Mouse (Mus musculus): ENCODE results near the gene Gm45062.

Gm45062 gene

DNA sequence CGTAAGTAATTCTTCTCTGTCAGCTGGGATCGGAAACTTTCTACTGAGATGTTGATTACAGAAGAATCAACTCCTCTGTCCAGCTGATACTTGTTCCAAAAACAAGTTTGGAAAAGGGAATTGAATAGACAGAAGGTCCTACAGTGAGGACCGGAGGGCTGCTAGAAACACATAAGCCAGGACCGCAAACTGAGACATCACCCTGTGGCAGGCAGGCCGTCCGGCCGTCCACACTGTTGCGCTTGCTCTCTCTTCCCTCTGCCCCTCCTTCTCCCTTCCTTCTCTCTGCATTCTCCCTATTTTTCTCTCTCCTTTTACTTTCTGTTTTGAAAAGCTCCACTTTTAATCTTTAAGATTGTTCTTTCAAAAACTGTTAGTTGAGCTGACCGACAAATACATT, 332.4 kb downstream of the Gm45062 start:
- no peak for DNase-seq (ENCODE audit: low read depth in 1 of 2, low spot score in 2 of 2)

DNA sequence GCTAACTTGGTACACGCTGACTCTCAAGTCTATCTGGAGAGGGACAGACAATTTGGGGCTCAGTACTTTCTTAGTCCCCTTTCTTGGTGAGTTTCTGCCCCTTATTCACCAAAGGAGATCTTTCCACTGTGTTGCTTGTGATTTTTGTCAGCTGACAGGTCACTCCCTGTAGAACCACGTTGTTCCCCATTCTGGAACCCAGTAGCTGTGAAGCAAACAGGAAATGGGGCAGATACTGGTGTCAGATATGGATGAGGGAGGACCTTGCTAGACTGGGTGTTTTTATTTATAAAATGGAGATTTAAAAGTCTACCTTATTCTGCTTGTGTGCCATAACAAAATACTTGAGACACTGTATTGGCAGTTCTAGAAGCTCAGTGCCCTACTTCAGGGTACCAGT, 358.1 kb downstream of the Gm45062 start:
- no peak for DNase-seq (ENCODE audit: low read depth in 1 of 2, low spot score in 2 of 2)

DNA sequence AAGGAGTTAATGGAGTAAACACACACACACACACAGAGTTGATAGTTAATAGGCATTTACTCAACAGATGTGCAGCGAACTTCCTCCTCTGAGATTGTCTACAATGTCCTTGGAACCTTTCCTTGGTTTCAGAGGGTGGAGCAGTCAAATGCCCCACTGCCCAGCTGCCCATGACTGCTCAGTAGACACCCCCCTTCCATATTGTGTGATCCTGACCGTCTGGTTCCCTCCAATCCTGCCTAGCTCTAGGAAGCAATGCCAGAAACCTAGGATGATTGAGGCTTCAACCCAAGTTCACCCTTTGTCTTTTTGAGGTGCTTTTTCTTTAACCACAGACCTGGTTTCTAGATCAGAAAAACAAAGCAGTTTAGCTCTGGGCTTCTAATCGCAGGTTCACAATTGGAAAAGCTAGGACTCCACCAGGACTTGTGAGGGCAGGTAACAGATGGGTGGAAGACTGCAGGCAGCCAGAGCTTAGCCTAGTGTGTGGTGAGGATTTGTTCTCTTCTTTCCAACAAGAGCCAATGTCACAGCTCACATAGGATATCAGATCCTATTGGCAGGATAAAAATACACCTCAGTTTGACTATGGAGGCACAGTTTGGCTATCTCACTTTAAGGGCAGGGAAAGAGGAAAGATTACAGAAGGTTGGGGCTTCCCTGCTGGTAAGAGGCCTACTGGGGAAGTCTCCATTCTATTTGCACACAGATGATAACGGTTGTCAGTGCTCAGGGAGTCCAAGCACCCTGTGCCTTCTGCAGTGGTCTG, 360.5 kb downstream of the Gm45062 start:
- no peak for DNase-seq (ENCODE audit: low read depth in 1 of 2, low spot score in 2 of 2)

- DNase-seq (ENCODE audit: low read depth in 1 of 2, low spot score in 2 of 2), result no peak
Observed at GRCm38 (mm10) chr6:8623045-8623444, 363.8 kb downstream of the Gm45062 start.

GRCm38 (mm10) chr6:8628226-8628625, 369.0 kb downstream of the Gm45062 start:
- DNase-seq (ENCODE audit: low read depth in 1 of 2, low spot score in 2 of 2), result no peak

- DNase-seq (ENCODE audit: low read depth in 1 of 2, low spot score in 2 of 2), result no peak
Observed at GRCm38 (mm10) chr6:8628715-8629267, 369.5 kb downstream of the Gm45062 start.

DNA sequence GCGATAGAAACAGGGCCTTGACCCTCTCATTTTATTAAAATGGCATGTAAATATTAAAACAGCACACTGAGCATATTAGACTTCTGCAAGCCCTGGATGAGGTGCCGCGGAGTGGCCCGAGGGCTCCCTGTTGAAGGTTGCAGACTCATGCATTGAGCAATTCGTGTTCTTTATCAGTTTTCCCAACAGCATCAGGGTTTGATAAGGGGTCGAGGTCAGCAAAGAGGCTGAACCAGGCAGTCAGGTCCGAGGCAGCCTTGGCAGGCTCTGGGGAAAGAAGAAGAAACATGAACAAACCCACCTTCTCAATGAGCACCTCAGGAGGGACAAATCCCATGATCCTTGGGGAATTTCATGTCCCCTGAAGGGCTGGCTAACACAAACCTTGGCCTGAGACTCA, 371.3 kb downstream of the Gm45062 start:
- DNase-seq (ENCODE audit: low read depth in 1 of 2, low spot score in 2 of 2), result no peak

DNA sequence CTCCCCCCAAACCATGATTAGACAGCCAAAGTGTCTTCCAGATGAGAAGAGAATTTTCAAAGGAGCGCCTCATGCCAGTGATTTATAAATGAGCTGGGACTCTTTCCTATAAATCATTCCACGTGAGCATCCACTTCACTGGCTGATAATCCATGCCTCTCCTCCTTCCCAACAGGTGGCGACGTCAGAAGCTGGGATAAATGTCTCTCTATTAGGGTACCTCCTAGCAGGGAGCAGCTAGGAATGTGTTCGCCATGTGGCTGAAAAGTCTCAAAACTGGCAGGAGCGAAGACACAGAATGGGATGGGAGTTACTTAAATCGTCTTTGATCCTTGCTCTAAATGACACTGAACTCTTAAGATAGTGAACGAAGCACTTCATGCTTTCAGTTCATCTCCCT, 372.1 kb downstream of the Gm45062 start:
- DNase-seq (ENCODE audit: low read depth in 1 of 2, low spot score in 2 of 2), result no peak

GRCm38 (mm10) chr6:8631986-8632632, 372.9 kb downstream of the Gm45062 start:
- no peak for DNase-seq (ENCODE audit: low read depth in 1 of 2, low spot score in 2 of 2)

- DNase-seq (ENCODE audit: low read depth in 1 of 2, low spot score in 2 of 2), result no peak
Observed at GRCm38 (mm10) chr6:8632701-8633100, 373.5 kb downstream of the Gm45062 start.

DNA sequence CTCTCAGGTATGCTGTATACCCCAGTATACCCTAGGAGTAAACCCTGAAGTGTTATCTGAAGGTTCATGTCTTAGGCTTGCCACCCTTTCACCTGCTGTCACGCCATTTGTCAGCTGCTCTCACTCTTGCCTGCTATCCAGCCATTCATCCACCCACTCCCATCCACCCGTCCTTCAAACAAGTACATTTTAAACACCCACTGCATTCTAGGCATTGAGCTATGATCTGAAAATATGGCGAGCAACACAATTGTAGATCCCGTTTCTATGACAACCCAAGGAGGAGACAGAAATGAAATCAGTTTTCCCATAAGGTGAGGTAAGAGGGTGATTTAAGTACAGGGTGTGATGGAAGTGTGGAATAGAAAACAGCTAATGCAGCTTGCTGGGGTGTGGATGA, 378.9 kb downstream of the Gm45062 start:
- DNase-seq (ENCODE audit: low read depth in 1 of 2, low spot score in 2 of 2), result no peak

GRCm38 (mm10) chr6:8638899-8639298, 379.6 kb downstream of the Gm45062 start:
- no peak for DNase-seq (ENCODE audit: low read depth in 1 of 2, low spot score in 2 of 2)

DNA sequence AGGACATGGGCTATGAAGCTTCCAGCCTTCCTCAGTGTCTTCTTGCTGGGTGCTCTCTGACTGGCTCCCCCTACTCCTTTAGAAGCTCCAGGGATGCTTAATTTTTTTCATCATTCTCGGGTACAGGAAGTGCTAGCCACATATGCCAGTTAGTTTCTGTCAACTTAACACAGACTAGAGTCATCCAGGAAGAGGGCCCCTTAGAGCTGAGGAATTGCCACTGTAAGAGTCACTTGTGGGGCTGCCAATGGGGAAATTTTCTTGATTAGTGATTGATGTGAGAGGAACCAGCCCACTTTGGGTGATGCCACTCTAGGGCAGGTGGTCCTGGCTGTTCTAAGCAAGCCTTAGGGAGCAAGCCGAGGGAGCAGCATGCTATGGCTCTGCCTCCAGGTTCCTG, 380.3 kb downstream of the Gm45062 start:
- no peak for DNase-seq (ENCODE audit: low read depth in 1 of 2, low spot score in 2 of 2)

DNA sequence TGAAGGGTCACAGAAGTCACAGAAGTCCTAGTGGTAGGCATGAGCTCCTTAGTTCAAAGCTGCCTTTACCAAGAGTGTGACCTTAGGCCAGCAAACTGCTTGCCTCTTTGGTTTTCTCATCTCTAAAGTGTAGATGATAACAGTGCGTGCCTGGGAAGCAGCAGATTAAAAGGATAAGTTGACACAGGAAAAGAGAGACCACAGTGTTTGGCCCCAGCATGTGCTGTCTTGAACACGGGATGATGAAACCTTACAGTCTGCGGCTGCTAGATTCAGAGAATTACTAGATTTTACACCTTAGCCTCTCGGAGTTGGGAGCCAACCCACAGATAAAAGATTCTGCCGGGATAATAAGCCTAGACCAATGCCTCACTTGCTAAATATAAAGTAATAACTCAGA, 381.6 kb downstream of the Gm45062 start:
- no peak for DNase-seq (ENCODE audit: low read depth in 1 of 2, low spot score in 2 of 2)

- DNase-seq (ENCODE audit: low read depth in 1 of 2, low spot score in 2 of 2), result no peak
Observed at GRCm38 (mm10) chr6:8644703-8645102, 385.5 kb downstream of the Gm45062 start.

- DNase-seq (ENCODE audit: low read depth in 1 of 2, low spot score in 2 of 2), result no peak
Observed at GRCm38 (mm10) chr6:8645708-8646107, 386.5 kb downstream of the Gm45062 start.
